Mouse (Mus musculus) hindbrain, embryonic 10.5 days (tissue): ENCODE measurements around the gene Prr9. TPM values are rescaled to one million over a fixed set of nuclear protein-coding genes. Genes with fewer than 3 reads are reported as not detected.

ENCODE experiments used
- DNase-seq: peaks from one replicate; pipeline ENCODE4 v3.0.0-alpha.2; 2017; ENCODE audit warnings: low spot score
- H3K27ac ChIP-seq: fragments of 300-500 bp; sonication (generic); 2 replicates; pipeline ENCODE4 v1.5.1; 2016; ENCODE audit warnings: mild to moderate bottlenecking, moderate library complexity
- H3K27me3 ChIP-seq: fragments of 300-500 bp; sonication (generic); 2 replicates; pipeline ENCODE4 v1.6.1; 2016; ENCODE audit warnings: mild to moderate bottlenecking; ENCODE audit not compliant: poor library complexity, insufficient read depth, severe bottlenecking
- H3K36me3 ChIP-seq: fragments of 300-500 bp; sonication (generic); 2 replicates; pipeline ENCODE4 v1.6.1; 2016; ENCODE audit warnings: mild to moderate bottlenecking, moderate library complexity
- H3K4me1 ChIP-seq: fragments of 300-500 bp; sonication (generic); replicated peaks from 2 replicates; pipeline ENCODE4 v1.6.1; 2016; ENCODE audit warnings: mild to moderate bottlenecking
- H3K4me3 ChIP-seq: fragments of 300-500 bp; sonication (generic); 2 replicates; pipeline ENCODE4 v1.5.1; 2016; ENCODE audit warnings: mild to moderate bottlenecking, moderate library complexity
- H3K9me3 ChIP-seq: fragments of 300-500 bp; sonication (generic); 2 replicates; pipeline ENCODE4 v1.6.1; 2016; ENCODE audit warnings: mild to moderate bottlenecking, moderate library complexity
- WGBS: fragments of 180-500 bp; shearing (Covaris S2); methylation state at CpG from one replicate; pipeline ENCODE4 v1.1.7; 2016; 5-methylcytosine and 5-hydroxymethylcytosine counted together
- polyA plus RNA-seq: library from polyadenylated mRNA; unstranded; fragments of >200 nt; fragmentation: Nextera tagmentation; extraction: Ambion mirVana; gene quantifications from 2 replicates; pipeline ENCODE4 v1.2.1, GENCODE M21; 2016

The Prr9 gene
- not detected in 2 replicates for polyA plus RNA-seq

DNA sequence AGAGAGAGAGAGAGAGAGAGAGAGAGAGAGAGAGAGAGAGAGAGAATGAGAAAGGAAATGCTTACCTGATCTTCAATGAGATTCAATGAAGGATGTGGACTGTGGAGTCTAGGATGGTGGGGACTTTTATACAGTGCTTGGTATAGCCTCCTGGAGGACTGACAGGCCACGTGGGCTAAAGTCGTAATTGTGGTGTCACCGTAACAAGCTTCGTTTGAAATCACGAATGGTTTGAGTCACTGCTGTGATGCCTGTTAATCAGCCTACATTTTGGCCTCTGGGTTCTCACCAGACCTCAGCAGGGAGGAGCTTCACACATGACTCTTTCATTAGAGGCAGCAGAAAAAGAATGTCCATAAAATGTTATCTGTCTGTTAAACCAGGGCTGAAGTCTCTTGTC lies at the start of gene Prr9:
Gene Prr9 (minus strand): TSS at position 101 of the 400 bp plus-strand sequence.
- Histone ChIP-seq H3K36me3 (no peaks in the 10 kb centered on the region), H3K4me3 (no peak within 1 kb of the TSS), H3K9me3 (no peaks in the 10 kb centered on the region), H3K4me1 (no peaks in the 10 kb centered on the region), H3K27me3 (no peaks in the 10 kb centered on the region), H3K27ac (no peak within 1 kb of the TSS)
- WGBS: 85% methylated on average over 5 of the region's 5 CpGs
- no peak for DNase-seq

- 89% methylated on average over 3 of the region's 3 CpGs for WGBS
- no peak for DNase-seq
- H3K4me3 ChIP-seq: no peak overlapping the region
These were observed 46.1 kb upstream of the Prr9 start for GRCm38 (mm10) chr3:92169847-92170246.

GRCm38 (mm10) chr3:92153322-92153721 lies 29.6 kb upstream of the Prr9 start:
- no peak overlapping the region for H3K27ac ChIP-seq
- H3K4me1 ChIP-seq: no peaks in the 10 kb centered on the region
- no peak overlapping the region for H3K4me3 ChIP-seq
- peak; percentile 50 for DNase-seq
- no peaks in the 10 kb centered on the region for H3K27me3 ChIP-seq
- H3K36me3 ChIP-seq: no peaks in the 10 kb centered on the region
- H3K9me3 ChIP-seq: no peaks in the 10 kb centered on the region

More at GRCm38 (mm10) chr3:92169847-92170246, 46.1 kb upstream of the Prr9 start:
- H3K36me3 ChIP-seq: no peaks in the 10 kb centered on the region
- no peaks in the 10 kb centered on the region for H3K9me3 ChIP-seq
- no peaks in the 10 kb centered on the region for H3K27me3 ChIP-seq
- H3K4me1 ChIP-seq: no peaks in the 10 kb centered on the region
- H3K27ac ChIP-seq: no peak overlapping the region

- peak; percentile 31 for DNase-seq
- Histone ChIP-seq H3K27me3 (no peaks in the 10 kb centered on the region), H3K4me1 (no peaks in the 10 kb centered on the region), H3K9me3 (no peaks in the 10 kb centered on the region), H3K36me3 (no peaks in the 10 kb centered on the region), H3K27ac (no peak overlapping the region), H3K4me3 (no peak overlapping the region)
- 28% methylated on average over 8 of the region's 8 CpGs for WGBS
These were observed 27.0 kb upstream of the Prr9 start for GRCm38 (mm10) chr3:92150631-92151277.

- Histone ChIP-seq H3K4me1 (no peaks in the 10 kb centered on the region), H3K36me3 (no peaks in the 10 kb centered on the region), H3K27me3 (no peaks in the 10 kb centered on the region), H3K4me3 (no peak overlapping the region), H3K9me3 (no peaks in the 10 kb centered on the region), H3K27ac (no peak overlapping the region)
- 80% methylated on average over 5 of the region's 5 CpGs for WGBS
- DNase-seq: no peak
These were observed 24.2 kb upstream of the Prr9 start for GRCm38 (mm10) chr3:92147913-92148312.

GRCm38 (mm10) chr3:92147420-92147819 lies 23.7 kb upstream of the Prr9 start:
- H3K4me1 ChIP-seq: no peaks in the 10 kb centered on the region
- no peaks in the 10 kb centered on the region for H3K9me3 ChIP-seq
- no peaks in the 10 kb centered on the region for H3K27me3 ChIP-seq
- DNase-seq: peak; percentile 5
- H3K36me3 ChIP-seq: no peaks in the 10 kb centered on the region
- 43% methylated on average over 2 of the region's 2 CpGs for WGBS
- H3K4me3 ChIP-seq: no peak overlapping the region
- no peak overlapping the region for H3K27ac ChIP-seq

DNA sequence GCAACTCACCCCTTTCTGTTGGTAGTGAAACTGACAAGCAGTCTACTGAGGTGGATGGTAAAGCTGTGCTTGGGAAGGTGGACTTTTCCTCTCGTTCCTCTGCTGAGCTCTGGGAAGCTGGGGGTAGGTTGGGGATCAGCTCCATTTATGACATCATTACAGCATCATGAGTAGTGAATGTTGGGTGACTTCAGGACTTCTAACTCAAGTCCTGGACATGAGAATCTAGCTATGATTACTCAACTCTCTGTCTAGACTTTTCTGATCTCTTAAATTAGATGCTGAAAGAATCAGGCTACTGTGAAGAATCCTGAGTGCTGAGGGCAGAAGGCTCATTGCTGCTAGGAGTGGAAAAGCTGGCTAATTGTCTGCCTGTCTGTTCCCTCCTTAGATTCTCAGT lies 18.9 kb upstream of the Prr9 start, which contains the start of gene Lelp1:
Gene Lelp1 (minus strand): TSS at position 101 of the 400 bp plus-strand sequence.
- Histone ChIP-seq H3K9me3 (no peaks in the 10 kb centered on the region), H3K4me1 (no peaks in the 10 kb centered on the region)
- 61% methylated on average over 1 of the region's 1 CpGs for WGBS

GRCm38 (mm10) chr3:92120902-92121301 lies 2.8 kb downstream of the Prr9 start:
- 87% methylated on average over 3 of the region's 3 CpGs for WGBS
- H3K4me1 ChIP-seq: no peaks in the 10 kb centered on the region
- no peaks in the 10 kb centered on the region for H3K27me3 ChIP-seq
- H3K36me3 ChIP-seq: no peaks in the 10 kb centered on the region
- no peak overlapping the region for H3K4me3 ChIP-seq
- no peak for DNase-seq
- no peak overlapping the region for H3K27ac ChIP-seq
- no peaks in the 10 kb centered on the region for H3K9me3 ChIP-seq

More for the DNA sequence above, 18.9 kb upstream of the Prr9 start, which contains the start of gene Lelp1:
- no peak for DNase-seq
- Histone ChIP-seq H3K27ac (no peak within 1 kb of the TSS), H3K27me3 (no peaks in the 10 kb centered on the region), H3K4me3 (no peak within 1 kb of the TSS), H3K36me3 (no peaks in the 10 kb centered on the region)

GRCm38 (mm10) chr3:92117930-92118329 lies 5.8 kb downstream of the Prr9 start:
- WGBS: 33% methylated on average over 3 of the region's 3 CpGs
- Histone ChIP-seq H3K4me1 (no peaks in the 10 kb centered on the region), H3K36me3 (no peaks in the 10 kb centered on the region), H3K4me3 (no peak overlapping the region), H3K27ac (no peak overlapping the region), H3K27me3 (no peaks in the 10 kb centered on the region), H3K9me3 (no peaks in the 10 kb centered on the region)
- DNase-seq: no peak

GRCm38 (mm10) chr3:92111526-92111925 lies 12.2 kb downstream of the Prr9 start:
- Histone ChIP-seq H3K4me1 (peaks cover 8% of the 10 kb centered on the region; the same call in 1 of the 2 replicates), H3K36me3 (no peaks in the 10 kb centered on the region), H3K27ac (no peak overlapping the region), H3K9me3 (no peaks in the 10 kb centered on the region), H3K27me3 (no peaks in the 10 kb centered on the region), H3K4me3 (no peak overlapping the region)
- no peak for DNase-seq

- Histone ChIP-seq H3K4me3 (no peak overlapping the region), H3K9me3 (no peaks in the 10 kb centered on the region), H3K36me3 (no peaks in the 10 kb centered on the region), H3K27me3 (no peaks in the 10 kb centered on the region), H3K27ac (no peak overlapping the region), H3K4me1 (peaks cover 9% of the 10 kb centered on the region; the same call in 1 of the 2 replicates)
- no peak for DNase-seq
These were observed 13.0 kb downstream of the Prr9 start for GRCm38 (mm10) chr3:92110790-92111189.

- Histone ChIP-seq H3K27ac (no peak overlapping the region), H3K9me3 (no peaks in the 10 kb centered on the region), H3K27me3 (no peaks in the 10 kb centered on the region), H3K4me1 (peaks cover 9% of the 10 kb centered on the region; the same call in 1 of the 2 replicates), H3K36me3 (no peaks in the 10 kb centered on the region), H3K4me3 (no peak overlapping the region)
- DNase-seq: peak; percentile 35
- 11% methylated on average over 6 of the region's 6 CpGs for WGBS
These were observed 17.2 kb downstream of the Prr9 start for GRCm38 (mm10) chr3:92106582-92106981.

GRCm38 (mm10) chr3:92083042-92083441 lies 40.7 kb downstream of the Prr9 start, which contains the start of gene Lor:
Gene Lor (minus strand): TSS chr3:92083142.
- WGBS: 81% methylated on average over 2 of the region's 2 CpGs
- no peak for DNase-seq
- Histone ChIP-seq H3K9me3 (no peaks in the 10 kb centered on the region), H3K4me1 (peaks cover 14% of the 10 kb centered on the region), H3K27me3 (peaks cover 50% of the 10 kb centered on the region), H3K36me3 (no peaks in the 10 kb centered on the region), H3K4me3 (peak within 1 kb of the TSS; percentile 79), H3K27ac (no peak within 1 kb of the TSS)
